Mouse (Mus musculus): ENCODE results near the gene Fam76b.

GRCm38 (mm10) chr9:13856777-13857176 is 29.3 kb downstream of the Fam76b start:
- TF ChIP-seq CTCF (IDR thresholded peaks at IDR 0.05; ENCODE audit: low read depth) (no peak), EP300 (IDR thresholded peaks at IDR 0.05; ENCODE audit: low read depth) (no peak)

All from liver, embryonic 14.5 days (tissue).